Mouse (Mus musculus): ENCODE measurements around the gene Hba-a2. TPM values are rescaled to one million over a fixed set of nuclear protein-coding genes. Genes with fewer than 3 reads are reported as not detected.
"Not testable (repeated sequence)": the region's sequence is repeated elsewhere in the genome, so short reads cannot be mapped to it uniquely, and the experiment has no call there.

The Hba-a2 gene
- polyA plus RNA-seq (2016; fragmentation: Nextera tagmentation; extraction: Ambion mirVana): 25,253 and 27,825 TPM in 2 replicates

GRCm38 (mm10) chr11:32296203-32296602 lies at the start of gene Hba-a2:
Hba-a2 (plus strand) TSS chr11:32296489.
- H3K9me3 ChIP-seq (replicated peaks); H3K9ac ChIP-seq; H3K27me3 ChIP-seq (replicated peaks); H3K4me1 ChIP-seq (replicated peaks); H3K4me3 ChIP-seq; H3K36me3 ChIP-seq; H3K27ac ChIP-seq (ENCODE audit: poor library complexity, severe bottlenecking): not testable (repeated sequence)
- WGBS: no CpG with 5 or more reads among the region's 4 CpGs
- peak; percentile 89 for ATAC-seq (ENCODE audit: insufficient number of reproducible peaks, low FRiP score)
- 0 out of 2 replicates have a peak within 1 kb of the TSS, but pooled peaks have one; percentile 13 for H3K4me2 ChIP-seq

- no peak overlapping the region for H3K4me3 ChIP-seq
These were observed 49.2 kb upstream of the Hba-a2 start for GRCm38 (mm10) chr11:32247068-32247467.

GRCm38 (mm10) chr11:32248350-32248749 lies 47.9 kb upstream of the Hba-a2 start:
- Histone ChIP-seq H3K27me3 (replicated peaks) (no peaks in the 10 kb centered on the region), H3K4me1 (replicated peaks) (peaks cover 13% of the 10 kb centered on the region), H3K36me3 (peaks cover 55% of the 10 kb centered on the region), H3K4me3 (no peak overlapping the region), H3K9ac (no peak overlapping the region), H3K27ac (ENCODE audit: poor library complexity, severe bottlenecking) (no peak overlapping the region), H3K9me3 (replicated peaks) (no peaks in the 10 kb centered on the region), H3K4me2 (no peak overlapping the region)
- 78% methylated on average over 3 of the region's 3 CpGs for WGBS
- no peak for ATAC-seq (ENCODE audit: insufficient number of reproducible peaks, low FRiP score)

More at GRCm38 (mm10) chr11:32247068-32247467, 49.2 kb upstream of the Hba-a2 start:
- Histone ChIP-seq H3K9ac (no peak overlapping the region), H3K9me3 (replicated peaks) (no peaks in the 10 kb centered on the region), H3K4me1 (replicated peaks) (peaks cover 19% of the 10 kb centered on the region), H3K27ac (ENCODE audit: poor library complexity, severe bottlenecking) (peak overlapping the region; percentile 47; the same call in 1 of the 2 replicates), H3K36me3 (peaks cover 49% of the 10 kb centered on the region), H3K4me2 (no peak overlapping the region), H3K27me3 (replicated peaks) (no peaks in the 10 kb centered on the region)
- no peak for ATAC-seq (ENCODE audit: insufficient number of reproducible peaks, low FRiP score)

- H3K9ac ChIP-seq: no peak overlapping the region
- ATAC-seq (ENCODE audit: insufficient number of reproducible peaks, low FRiP score): peak; percentile 96
- 79% methylated on average over 8 of the region's 8 CpGs for WGBS
- peaks cover 50% of the 10 kb centered on the region for H3K36me3 ChIP-seq
- H3K4me1 ChIP-seq (replicated peaks): no peaks in the 10 kb centered on the region
- no peaks in the 10 kb centered on the region for H3K9me3 ChIP-seq (replicated peaks)
- H3K27me3 ChIP-seq (replicated peaks): no peaks in the 10 kb centered on the region
- no peak overlapping the region for H3K4me2 ChIP-seq
- no peak overlapping the region for H3K4me3 ChIP-seq
- peak overlapping the region; percentile 58 for H3K27ac ChIP-seq (ENCODE audit: poor library complexity, severe bottlenecking)
These were observed 45.2 kb upstream of the Hba-a2 start for GRCm38 (mm10) chr11:32250880-32251763.

- H3K9me3 ChIP-seq (replicated peaks): no peaks in the 10 kb centered on the region
- 96% methylated on average over 1 of the region's 1 CpGs for WGBS
- H3K27me3 ChIP-seq (replicated peaks): no peaks in the 10 kb centered on the region
- H3K4me3 ChIP-seq: no peak overlapping the region
- H3K4me1 ChIP-seq (replicated peaks): no peaks in the 10 kb centered on the region
- no peak overlapping the region for H3K9ac ChIP-seq
- H3K4me2 ChIP-seq: no peak overlapping the region
- no peak overlapping the region for H3K27ac ChIP-seq (ENCODE audit: poor library complexity, severe bottlenecking)
- no peak for ATAC-seq (ENCODE audit: insufficient number of reproducible peaks, low FRiP score)
- peaks cover 42% of the 10 kb centered on the region for H3K36me3 ChIP-seq
These were observed 43.2 kb upstream of the Hba-a2 start for GRCm38 (mm10) chr11:32253121-32253520.

- Histone ChIP-seq H3K4me1 (replicated peaks) (no peaks in the 10 kb centered on the region), H3K27me3 (replicated peaks) (no peaks in the 10 kb centered on the region), H3K27ac (ENCODE audit: poor library complexity, severe bottlenecking) (peak overlapping the region; percentile 70), H3K9me3 (replicated peaks) (no peaks in the 10 kb centered on the region), H3K36me3 (peaks cover 44% of the 10 kb centered on the region), H3K4me2 (no peak overlapping the region), H3K9ac (0 out of 2 replicates have a peak overlapping the region, but pooled peaks have one; percentile 37), H3K4me3 (no peak overlapping the region)
- ATAC-seq (ENCODE audit: insufficient number of reproducible peaks, low FRiP score): peak; percentile 94
- 89% methylated on average over 1 of the region's 1 CpGs for WGBS
These were observed 40.1 kb upstream of the Hba-a2 start for GRCm38 (mm10) chr11:32256146-32256545.

GRCm38 (mm10) chr11:32256566-32256965 lies 39.7 kb upstream of the Hba-a2 start:
- no peak overlapping the region for H3K4me3 ChIP-seq
- no peak overlapping the region for H3K9ac ChIP-seq
- H3K4me1 ChIP-seq (replicated peaks): no peaks in the 10 kb centered on the region
- H3K36me3 ChIP-seq: peaks cover 44% of the 10 kb centered on the region
- H3K27me3 ChIP-seq (replicated peaks): no peaks in the 10 kb centered on the region
- peak overlapping the region; percentile 70 for H3K27ac ChIP-seq (ENCODE audit: poor library complexity, severe bottlenecking)
- ATAC-seq (ENCODE audit: insufficient number of reproducible peaks, low FRiP score): peak; percentile 3; the same call in 1 of the 2 replicates
- no peaks in the 10 kb centered on the region for H3K9me3 ChIP-seq (replicated peaks)
- WGBS: 80% methylated on average over 3 of the region's 3 CpGs
- H3K4me2 ChIP-seq: no peak overlapping the region

GRCm38 (mm10) chr11:32262674-32263415 lies 33.4 kb upstream of the Hba-a2 start:
- 0 out of 2 replicates have a peak overlapping the region, but pooled peaks have one; percentile 8 for H3K27ac ChIP-seq (ENCODE audit: poor library complexity, severe bottlenecking)
- H3K4me2 ChIP-seq: no peak overlapping the region
- H3K4me1 ChIP-seq (replicated peaks): peaks cover 10% of the 10 kb centered on the region
- no peak overlapping the region for H3K4me3 ChIP-seq
- no peak for ATAC-seq (ENCODE audit: insufficient number of reproducible peaks, low FRiP score)
- H3K27me3 ChIP-seq (replicated peaks): no peaks in the 10 kb centered on the region
- 73% methylated on average over 10 of the region's 10 CpGs for WGBS
- H3K9me3 ChIP-seq (replicated peaks): no peaks in the 10 kb centered on the region
- H3K36me3 ChIP-seq: peaks cover 21% of the 10 kb centered on the region
- H3K9ac ChIP-seq: no peak overlapping the region

GRCm38 (mm10) chr11:32265117-32265738 lies 31.1 kb upstream of the Hba-a2 start:
- peak overlapping the region; percentile 64 for H3K27ac ChIP-seq (ENCODE audit: poor library complexity, severe bottlenecking)

GRCm38 (mm10) chr11:32266194-32266593 lies 30.1 kb upstream of the Hba-a2 start:
- no peak for ATAC-seq (ENCODE audit: insufficient number of reproducible peaks, low FRiP score)
- Histone ChIP-seq H3K9ac (no peak overlapping the region), H3K4me1 (replicated peaks) (peaks cover 13% of the 10 kb centered on the region), H3K4me2 (no peak overlapping the region), H3K4me3 (no peak overlapping the region), H3K36me3 (peaks cover 3% of the 10 kb centered on the region), H3K27ac (ENCODE audit: poor library complexity, severe bottlenecking) (peak overlapping the region; percentile 34; the same call in 1 of the 2 replicates), H3K9me3 (replicated peaks) (no peaks in the 10 kb centered on the region), H3K27me3 (replicated peaks) (no peaks in the 10 kb centered on the region)
- WGBS: 93% methylated on average over 6 of the region's 6 CpGs

More at GRCm38 (mm10) chr11:32265117-32265738, 31.1 kb upstream of the Hba-a2 start:
- Histone ChIP-seq H3K4me2 (no peak overlapping the region), H3K36me3 (peaks cover 10% of the 10 kb centered on the region), H3K4me1 (replicated peaks) (peaks cover 13% of the 10 kb centered on the region), H3K9me3 (replicated peaks) (no peaks in the 10 kb centered on the region), H3K9ac (no peak overlapping the region), H3K27me3 (replicated peaks) (no peaks in the 10 kb centered on the region), H3K4me3 (no peak overlapping the region)
- peak; percentile 65 for ATAC-seq (ENCODE audit: insufficient number of reproducible peaks, low FRiP score)
- WGBS: 78% methylated on average over 3 of the region's 3 CpGs
